16 mouse cellular contexts compared by ENCODE assay signal in genomic region chr4:144807135-144807534, GRCm38 (mm10). TPM values are rescaled to one million over a fixed set of nuclear protein-coding genes. Genes with fewer than 3 reads are reported as not detected.
DNase-seq lines count a peak whose midpoint lies in the region; ATAC-seq and TF ChIP-seq lines count a peak whose summit lies in the region.
"Not testable (repeated sequence)": the region's sequence is repeated elsewhere in the genome, so short reads cannot be mapped to it uniquely, and the experiment has no call there.
"Had no signal": no experiment of that assay in that cellular context is flagged by ENCODE, and none has a peak within 500 bp of the region (broad histone marks: within the 10 kb centered on the region; RNA-seq: fewer than 3 reads in every experiment).

No protein-coding gene starts in this region.

- H3K36me3 ChIP-seq in intestine, embryonic 15.5 days; intestine, postnatal 0 days (ENCODE audit: control insufficient read depth, insufficient read depth): not testable (repeated sequence)

- H3K9me3 ChIP-seq in intestine, embryonic 15.5 days; intestine, postnatal 0 days (ENCODE audit: control insufficient read depth): not testable (repeated sequence)

- H3K4me3 ChIP-seq in intestine, embryonic 15.5 days (replicated peaks); intestine, postnatal 0 days (ENCODE audit: low read depth, low read length): not testable (repeated sequence)

- H3K27me3 ChIP-seq in intestine, embryonic 15.5 days (replicated peaks); intestine, postnatal 0 days (replicated peaks; ENCODE audit: control insufficient read depth, insufficient read depth, low read length): not testable (repeated sequence)

- TF ChIP-seq CTCF in intestine, postnatal 0 days (IDR thresholded peaks at IDR 0.05; ENCODE audit: low read depth): not testable (repeated sequence)

- H3K4me1 ChIP-seq in intestine, embryonic 15.5 days (replicated peaks); intestine, postnatal 0 days (replicated peaks; ENCODE audit: control insufficient read depth, insufficient read depth, low read length): not testable (repeated sequence)

- 40% methylated on average over 5 of the region's 5 CpGs for WGBS in intestine, embryonic 15.5 days
- 34% methylated on average over 5 of the region's 5 CpGs for WGBS in intestine, postnatal 0 days

- not testable (repeated sequence) for H3K4me2 ChIP-seq in intestine, embryonic 15.5 days (replicated peaks); intestine, postnatal 0 days (replicated peaks; ENCODE audit: low read depth)

- H3K9ac ChIP-seq in intestine, embryonic 15.5 days; intestine, postnatal 0 days (ENCODE audit: low read depth, low read length): not testable (repeated sequence)

- H3K27ac ChIP-seq in intestine, embryonic 15.5 days; intestine, postnatal 0 days (ENCODE audit: low read depth, low read length): not testable (repeated sequence)

- peak; percentile 85 for DNase-seq in ES-CJ7 (ENCODE audit: low read depth, low spot score)
- peak; percentile 64 for DNase-seq in WW6 (ENCODE audit: low read depth, low spot score)
- peak; percentile 68 for DNase-seq in heart, adult 11 months

- ATAC-seq in intestine, embryonic 15.5 days: peak; percentile 89
- ATAC-seq in intestine, postnatal 0 days: peak; percentile 92

RNA-seq across cellular contexts. Expression of gene Gm438, which starts 20.8 kb away (rescaled TPM):
- polyA plus RNA-seq in intestine, embryonic 15.5 days (2015; fragmentation: Nextera tagmentation; extraction: Ambion mirVana): 0.10 TPM in 1 of 2 replicates, not detected in the other
- 2.5 and 3.2 TPM in 2 replicates for polyA plus RNA-seq in intestine, postnatal 0 days (2015; fragmentation: Nextera tagmentation; extraction: Ambion mirVana)
- polyA plus RNA-seq: activated CD4-positive, CD25-positive, alpha-beta regulatory T cell, adult 4 months; C2C12; cerebellum, adult 2 months; cortical plate, adult 2 months; embryonic facial prominence, embryonic 10.5 days; embryonic facial prominence, embryonic 12.5 days; embryonic facial prominence, embryonic 14.5 days; forebrain, embryonic 11.5 days; forebrain, embryonic 13.5 days; forebrain, embryonic 15.5 days; forebrain, postnatal 0 days had no signal
